Mouse (Mus musculus) layer of hippocampus, adult 11-12 months (tissue): ENCODE results near the gene Bhlhe23.
A peak's percentile ranks its signal among the peaks of the same experiment; 100 is the strongest.

Experiments used
- DNase-seq: peaks from one replicate; pipeline ENCODE4 v3.0.0; 2022; ENCODE audit warnings: low spot score

The Bhlhe23 gene

GRCm38 (mm10) chr2:180776793-180777192, at the start of gene Bhlhe23:
Gene Bhlhe23 (minus strand): TSS chr2:180776900.
- no peak for DNase-seq

- DNase-seq = peak; percentile 66
Observed at GRCm38 (mm10) chr2:180825147-180825941, 48.6 kb upstream of the Bhlhe23 start.

- DNase-seq = peak; percentile 32
Observed at GRCm38 (mm10) chr2:180824724-180825123, 48.0 kb upstream of the Bhlhe23 start.

GRCm38 (mm10) chr2:180824061-180824460, 47.4 kb upstream of the Bhlhe23 start:
- DNase-seq = peak; percentile 53

- peak; percentile 73 for DNase-seq
Observed at GRCm38 (mm10) chr2:180822476-180822875, 45.8 kb upstream of the Bhlhe23 start.

- DNase-seq = no peak
Observed at GRCm38 (mm10) chr2:180819504-180819903, 42.8 kb upstream of the Bhlhe23 start.

GRCm38 (mm10) chr2:180816440-180817065, 39.9 kb upstream of the Bhlhe23 start:
- DNase-seq = peak; percentile 28

- DNase-seq = peak; percentile 33
Observed at GRCm38 (mm10) chr2:180813982-180814568, 37.4 kb upstream of the Bhlhe23 start.

GRCm38 (mm10) chr2:180811002-180811401, 34.3 kb upstream of the Bhlhe23 start:
- DNase-seq = no peak

GRCm38 (mm10) chr2:180809510-180809909, 32.8 kb upstream of the Bhlhe23 start:
- peak; percentile 29 for DNase-seq

- peak; percentile 76 for DNase-seq
Observed at GRCm38 (mm10) chr2:180805966-180806365, 29.3 kb upstream of the Bhlhe23 start.

- DNase-seq = no peak
Observed at GRCm38 (mm10) chr2:180796008-180796407, 19.3 kb upstream of the Bhlhe23 start.

- DNase-seq = no peak
Observed at GRCm38 (mm10) chr2:180795597-180795996, 18.9 kb upstream of the Bhlhe23 start.

- DNase-seq = no peak
Observed at GRCm38 (mm10) chr2:180794422-180794821, 17.7 kb upstream of the Bhlhe23 start.

- DNase-seq = peak; percentile 58
Observed at GRCm38 (mm10) chr2:180791674-180792073, 15.0 kb upstream of the Bhlhe23 start.

GRCm38 (mm10) chr2:180788843-180789242, 12.1 kb upstream of the Bhlhe23 start:
- no peak for DNase-seq

- DNase-seq = no peak
Observed at GRCm38 (mm10) chr2:180788386-180788785, 11.7 kb upstream of the Bhlhe23 start.

GRCm38 (mm10) chr2:180787566-180788232, 11.0 kb upstream of the Bhlhe23 start:
- no peak for DNase-seq

GRCm38 (mm10) chr2:180786732-180787131, 10.0 kb upstream of the Bhlhe23 start:
- peak; percentile 53 for DNase-seq

- no peak for DNase-seq
Observed at GRCm38 (mm10) chr2:180780282-180780681, 3.6 kb upstream of the Bhlhe23 start.

GRCm38 (mm10) chr2:180779226-180780104, 2.8 kb upstream of the Bhlhe23 start:
- peak; percentile 36 for DNase-seq
